Mouse (Mus musculus) gastrocnemius, postnatal 36 days (tissue): ENCODE data around the gene Neb. TPM values are rescaled to one million over a fixed set of nuclear protein-coding genes. Genes with fewer than 3 reads are reported as not detected.
"Not testable (repeated sequence)": the region's sequence is repeated elsewhere in the genome, so short reads cannot be mapped to it uniquely, and the experiment has no call there.

Experiments used
- DNase-seq, 2 experiments: peaks; one replicate each; pipeline ENCODE4 v3.0.0; 2022
- intact Hi-C: fragments of 180-260 bp; cut with DNase I; formaldehyde crosslinking; loops from one replicate; pipeline ENCODE4 v1.15.1; 2025
- microRNA-seq, 2 experiments: library from miRNA; unstranded; fragments of <30 nt; microRNA quantifications; one replicate each; pipeline ENCODE4 v1.2.0; 2021
- total RNA-seq, 2 experiments: library from RNA; stranded (reverse); gene quantifications; 2 replicates each; pipeline ENCODE4 v1.2.3; 2021

Gene Neb
- total RNA-seq, 2 experiments from 2014 or later: 5,410 to 6,385 TPM

DNA sequence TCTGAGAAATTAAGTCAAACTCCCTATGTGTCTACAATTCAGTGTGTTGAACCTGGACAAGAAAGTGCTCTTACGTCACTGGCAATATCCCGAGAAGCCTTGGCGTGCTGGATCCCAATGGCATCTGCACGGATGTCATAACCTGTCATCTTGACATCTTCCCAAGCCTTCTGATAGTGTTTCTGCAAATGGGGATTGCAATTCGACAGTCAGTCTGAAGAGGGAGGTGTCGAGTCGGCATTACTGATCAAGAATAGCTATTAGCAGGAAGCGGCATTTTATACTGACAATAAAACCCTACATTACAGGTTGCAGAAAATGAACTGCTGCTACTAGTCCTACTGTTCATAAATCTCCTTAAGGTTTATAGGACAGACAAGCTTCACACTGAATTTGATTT is 158.2 kb downstream of the Neb start:
- DNase-seq: no peak
- intact Hi-C loops: no loop called here

DNA sequence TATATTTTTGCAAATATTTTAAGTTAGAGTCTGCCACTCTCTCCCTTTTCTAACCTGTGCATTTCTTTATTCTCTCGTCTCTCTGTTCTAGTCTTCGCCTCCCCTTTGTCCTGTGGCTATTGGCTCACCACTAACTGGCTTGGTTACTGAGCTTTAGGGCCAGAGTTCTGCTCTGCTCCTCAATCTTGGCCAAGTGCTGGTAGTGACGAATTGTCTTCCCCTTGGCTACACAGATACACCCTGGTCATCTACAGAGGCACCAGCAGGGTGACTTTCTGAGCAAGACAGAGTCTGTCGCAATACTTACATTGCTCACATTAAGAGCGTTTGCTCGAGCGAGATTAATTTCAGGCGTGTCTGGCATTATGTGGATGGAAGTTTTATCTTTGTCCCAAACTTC is 162.3 kb downstream of the Neb start:
- DNase-seq: no peak
- intact Hi-C loops: no loop called here

DNA sequence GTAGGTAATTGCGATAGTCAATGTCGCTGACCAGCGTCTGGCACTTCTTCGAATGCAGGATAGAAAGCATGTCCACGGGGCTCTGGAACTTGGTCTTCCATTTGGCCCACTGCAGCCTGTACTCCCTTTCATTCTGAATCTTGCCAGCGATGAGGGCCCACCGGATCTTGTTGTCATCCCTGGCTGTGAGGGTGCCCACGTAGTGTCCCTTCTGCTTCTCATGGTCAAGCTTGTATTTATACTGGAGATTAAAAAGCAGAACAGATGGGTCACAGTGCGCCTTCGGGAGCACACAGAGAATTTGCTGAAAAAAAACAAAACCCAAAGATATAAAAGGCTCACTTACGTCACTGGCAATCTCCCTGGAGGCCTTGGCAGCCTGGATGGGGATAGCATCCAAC is 165.7 kb downstream of the Neb start:
- DNase-seq: no peak
- intact Hi-C loops: no loop called here

DNA sequence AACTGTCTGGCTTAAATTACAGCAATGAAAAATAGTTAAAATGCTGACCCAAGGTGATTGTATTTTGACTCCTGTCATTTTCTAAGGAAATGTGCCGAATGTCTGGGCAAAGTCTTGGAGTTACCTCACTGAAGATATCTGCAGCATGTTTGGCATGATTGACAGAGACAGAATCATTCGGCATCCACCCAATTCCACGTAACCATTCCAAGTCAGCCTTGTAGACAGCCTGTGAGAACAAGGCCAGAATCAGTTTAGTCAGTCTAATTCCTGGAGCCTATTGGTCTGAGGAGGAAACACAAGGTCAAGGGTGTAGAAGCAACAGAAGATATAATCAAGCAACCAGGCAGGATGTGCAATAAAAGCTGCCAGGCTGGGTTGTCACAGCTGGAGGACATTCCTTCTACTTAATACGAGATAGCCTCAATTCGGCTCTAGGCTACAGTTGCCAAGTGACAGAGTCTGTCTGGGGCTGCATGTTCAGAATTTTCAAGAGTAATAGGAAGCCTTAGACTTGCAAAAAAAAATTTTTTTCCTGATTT is 166.8 kb downstream of the Neb start:
- no peak for DNase-seq
- intact Hi-C loops: no loop called here

DNA sequence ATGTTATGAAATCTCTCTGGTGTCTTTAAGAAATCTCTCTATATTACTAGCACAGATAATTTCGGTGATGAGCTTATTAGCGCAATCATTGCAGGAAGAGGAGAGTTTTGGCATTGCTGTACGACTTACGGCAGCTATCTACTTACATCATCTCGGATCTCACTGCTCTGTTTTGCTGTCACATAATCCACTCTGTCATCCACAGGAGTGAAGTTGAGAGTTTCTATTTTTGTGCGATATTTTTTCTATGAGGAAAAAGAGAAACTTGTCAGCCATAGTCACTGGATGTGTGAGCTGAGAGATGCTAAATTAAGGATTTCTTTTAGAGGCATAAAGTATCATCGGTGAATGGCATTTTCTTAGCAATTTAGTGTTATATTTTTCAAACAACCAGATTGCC is 167.6 kb downstream of the Neb start:
- DNase-seq: no peak
- intact Hi-C loops: no loop called here

DNA sequence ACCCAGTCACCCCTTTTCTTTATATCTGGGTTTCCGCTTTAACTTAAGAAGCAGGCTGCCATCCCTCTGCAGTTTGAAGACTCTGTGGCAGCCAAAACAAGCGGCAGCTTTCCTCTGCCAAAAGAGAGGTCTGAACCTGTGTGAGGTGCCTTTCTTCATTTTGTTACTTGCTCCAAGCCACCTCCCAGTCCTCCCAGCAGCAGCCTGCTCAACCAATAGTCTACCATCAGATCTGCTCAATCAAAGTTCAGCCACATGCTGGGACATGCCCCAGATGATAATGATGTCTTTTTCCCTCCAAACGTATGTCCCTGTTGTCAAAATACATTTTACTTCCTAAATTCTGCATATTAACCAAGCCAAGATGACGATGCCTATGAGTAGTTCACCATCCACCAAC is 173.3 kb downstream of the Neb start:
- intact Hi-C loops: no loop called here

DNA sequence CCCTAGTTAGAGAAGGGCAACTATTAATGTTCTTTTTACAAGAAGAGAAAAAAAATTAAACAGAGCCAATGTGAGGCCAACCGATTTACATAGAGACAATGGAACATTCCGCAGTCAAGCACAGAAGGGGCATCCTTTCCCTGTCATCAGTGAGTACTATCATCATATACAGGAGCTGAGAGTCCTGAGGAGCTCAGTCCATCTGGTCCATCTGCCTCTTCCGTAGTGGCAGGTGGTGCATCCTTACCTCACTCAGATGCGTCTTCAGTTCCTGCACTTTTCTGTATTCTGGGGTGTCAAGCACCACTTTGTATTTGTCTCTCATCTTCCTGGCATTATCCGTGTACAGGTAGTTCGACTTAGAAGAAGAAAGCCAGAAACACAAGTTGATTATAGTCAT is 184.6 kb downstream of the Neb start:
- no peak for DNase-seq
- intact Hi-C loops: no loop called here

More for the DNA sequence above, 173.3 kb downstream of the Neb start:
- no peak for DNase-seq

DNA sequence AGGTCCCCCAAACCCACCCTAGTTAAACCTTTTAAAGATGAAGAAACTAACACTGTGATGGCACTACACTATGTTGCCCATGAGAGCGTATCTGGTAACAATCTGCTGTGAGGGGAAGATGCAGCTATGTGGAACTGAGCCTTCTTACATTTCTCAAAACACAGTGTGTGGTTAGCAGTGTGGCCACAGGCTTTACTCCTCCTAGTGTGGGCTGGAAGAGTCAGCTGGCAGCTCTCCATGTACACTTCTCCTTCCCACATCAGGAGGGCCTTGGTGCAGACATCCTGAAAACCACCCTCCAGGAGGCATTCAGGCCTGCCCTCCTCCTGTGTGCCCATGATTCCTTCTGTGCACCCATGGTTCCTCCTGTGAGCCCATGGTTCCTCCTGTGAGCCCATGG is 198.6 kb downstream of the Neb start:
- intact Hi-C loops: no loop called here
- DNase-seq: no peak

DNA sequence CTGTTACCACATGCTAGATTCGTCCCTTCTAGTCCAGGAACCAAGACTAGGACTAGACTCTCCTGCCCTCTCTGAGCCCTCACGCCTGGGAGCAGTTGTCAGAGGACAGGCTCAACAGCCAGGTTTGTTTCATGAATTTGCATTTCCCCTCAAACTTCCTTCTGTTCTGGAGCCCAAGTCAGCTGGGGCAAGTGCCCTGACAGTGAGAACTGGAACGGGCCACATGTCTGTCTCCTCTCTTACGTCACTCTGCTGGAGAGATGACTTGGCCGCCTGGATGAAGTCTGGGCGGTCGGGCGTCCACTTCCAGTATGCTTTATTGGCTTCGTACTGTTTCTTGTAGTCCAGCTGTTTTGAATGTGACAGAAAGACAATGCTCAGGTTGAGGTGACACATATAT is 200.5 kb downstream of the Neb start:
- intact Hi-C loops: no loop called here
- DNase-seq: no peak

DNA sequence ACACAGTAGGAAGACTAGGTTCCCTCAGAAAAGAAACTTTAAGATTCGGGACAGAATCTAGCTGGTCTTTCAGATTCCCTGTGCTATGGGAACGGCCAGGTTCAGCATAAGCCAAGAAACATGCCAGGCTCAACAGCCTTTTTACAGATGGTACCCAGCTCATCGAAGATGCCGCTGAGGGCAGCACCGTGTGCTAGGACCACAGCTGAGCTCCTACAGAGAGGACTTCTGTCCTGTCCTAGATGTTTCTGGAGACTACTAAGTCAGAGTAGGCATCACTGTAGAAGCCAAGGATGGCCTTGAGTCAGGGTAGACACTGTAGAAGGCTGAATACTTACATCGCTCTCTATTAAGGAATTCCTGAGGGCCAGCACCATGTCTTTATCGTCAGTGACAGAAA is 201.1 kb downstream of the Neb start:
- no peak for DNase-seq
- intact Hi-C loops: no loop called here

DNA sequence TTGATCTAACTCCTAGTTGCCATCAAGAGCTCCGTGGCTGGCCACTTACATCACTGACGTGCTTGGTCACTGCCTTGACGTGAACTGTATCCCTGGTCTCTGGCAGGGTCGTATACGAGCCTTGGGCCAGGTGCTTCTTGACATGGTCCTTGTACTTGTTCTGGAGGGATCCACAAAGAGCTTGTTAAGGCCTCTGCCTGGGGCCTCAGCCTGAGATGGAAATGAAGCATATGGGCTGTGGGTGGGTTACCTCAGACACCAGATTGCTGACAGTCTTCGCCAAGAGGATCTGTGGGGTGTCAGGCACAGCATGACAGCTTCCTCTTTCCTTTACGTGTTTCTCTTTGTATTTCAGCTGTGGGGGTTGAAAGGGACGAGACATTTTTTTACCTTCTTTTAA is 201.7 kb downstream of the Neb start:
- no peak for DNase-seq
- intact Hi-C loops: no loop called here

DNA sequence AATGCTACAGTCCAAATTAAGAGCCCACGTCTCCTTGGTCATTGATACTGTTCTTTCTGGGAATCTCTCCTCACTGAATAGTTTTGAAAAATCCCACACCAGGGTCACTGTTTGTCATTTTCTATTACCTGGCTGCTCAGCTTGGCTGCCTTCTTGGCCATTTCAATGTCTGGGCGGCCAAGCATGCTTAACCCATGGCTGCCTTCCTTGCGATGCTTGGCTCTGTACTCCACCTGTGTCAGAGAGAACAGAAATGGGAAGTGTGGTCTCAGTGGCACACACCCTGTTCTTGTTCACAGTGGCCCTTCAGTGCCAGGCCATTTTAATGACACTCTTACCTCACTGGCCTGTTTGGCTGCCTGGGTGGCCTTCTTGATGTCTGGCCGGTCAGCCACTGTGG is 203.3 kb downstream of the Neb start:
- DNase-seq: no peak
- intact Hi-C loops: no loop called here

DNA sequence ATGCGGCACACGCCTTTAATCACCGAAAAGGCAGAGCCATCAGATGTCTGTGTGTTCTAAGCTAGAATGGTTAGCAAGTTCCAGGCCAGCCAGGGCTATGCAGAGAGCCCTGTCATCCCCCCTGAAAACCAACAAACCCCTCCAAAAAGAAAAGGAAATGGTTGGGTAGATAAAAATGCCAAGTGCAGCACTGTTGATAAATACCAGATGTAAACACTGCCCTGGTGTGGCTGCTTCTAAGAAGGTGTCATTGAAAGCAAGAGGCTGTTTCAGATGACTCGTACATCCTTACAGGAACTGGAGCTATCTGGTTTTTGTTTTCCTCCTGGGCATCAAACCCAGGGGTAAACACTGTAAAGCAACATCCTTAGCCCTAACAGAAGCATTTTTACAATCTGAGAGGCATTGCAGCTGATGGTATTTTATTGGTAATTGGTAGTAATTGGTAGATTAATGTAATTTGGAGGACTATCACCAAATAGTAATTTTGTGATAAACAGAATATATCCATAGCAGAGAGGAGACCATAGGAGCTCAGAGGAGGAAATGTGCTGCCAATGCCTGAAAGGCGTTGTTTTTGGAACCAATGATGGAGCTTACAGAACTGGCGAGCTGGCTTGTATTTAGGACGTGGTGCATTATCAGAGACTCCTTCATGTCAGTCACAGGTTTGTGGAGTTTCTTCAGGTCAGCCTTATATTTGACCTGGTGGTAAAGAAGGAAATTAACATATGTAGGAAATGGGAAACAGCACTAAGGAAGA is 208.8 kb downstream of the Neb start:
- DNase-seq: no peak
- intact Hi-C loops: no loop called here

DNA sequence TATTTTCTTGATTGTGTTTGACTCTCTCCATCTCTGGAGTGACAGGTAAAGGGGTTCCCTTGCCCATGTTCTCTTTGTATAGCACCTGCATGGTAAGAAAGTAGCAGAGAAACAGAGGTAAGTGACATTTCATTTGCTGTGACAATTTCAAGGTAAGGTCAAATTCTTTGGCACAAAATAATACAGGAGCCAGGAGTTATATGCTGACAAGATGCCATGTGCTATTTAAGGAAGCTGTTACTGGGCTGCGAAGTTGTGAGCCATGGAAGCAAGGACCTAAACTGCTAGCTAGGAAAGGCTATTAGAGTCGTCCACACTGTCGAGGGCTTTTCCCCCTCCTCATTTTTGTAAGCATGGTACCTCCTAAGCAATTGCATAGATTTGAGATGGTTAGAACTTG is 225.2 kb downstream of the Neb start:
- intact Hi-C loops: no loop called here
- no peak for DNase-seq

DNA sequence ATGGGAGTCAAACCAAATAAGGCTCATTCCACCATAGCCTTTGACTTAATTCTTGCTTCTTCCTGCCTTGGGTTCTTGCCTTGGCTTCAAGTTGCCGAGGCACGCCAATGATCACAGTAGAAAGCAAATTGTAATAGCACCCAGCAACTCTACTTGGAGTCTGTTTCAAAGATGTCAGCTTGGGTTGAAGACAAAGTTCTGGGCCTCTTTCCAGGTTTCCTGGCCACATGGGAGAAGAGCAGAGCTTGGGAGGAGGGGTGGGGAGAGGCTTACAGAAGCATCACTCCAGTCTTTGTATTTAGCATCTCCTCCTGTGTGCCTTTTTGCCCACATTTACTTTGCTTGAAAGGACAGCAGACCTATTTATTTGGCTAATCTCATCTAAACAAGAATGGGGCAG is 244.9 kb downstream of the Neb start:
- intact Hi-C loops: no loop called here
- DNase-seq: peak in 1 of 2 experiments; percentile 39

DNA sequence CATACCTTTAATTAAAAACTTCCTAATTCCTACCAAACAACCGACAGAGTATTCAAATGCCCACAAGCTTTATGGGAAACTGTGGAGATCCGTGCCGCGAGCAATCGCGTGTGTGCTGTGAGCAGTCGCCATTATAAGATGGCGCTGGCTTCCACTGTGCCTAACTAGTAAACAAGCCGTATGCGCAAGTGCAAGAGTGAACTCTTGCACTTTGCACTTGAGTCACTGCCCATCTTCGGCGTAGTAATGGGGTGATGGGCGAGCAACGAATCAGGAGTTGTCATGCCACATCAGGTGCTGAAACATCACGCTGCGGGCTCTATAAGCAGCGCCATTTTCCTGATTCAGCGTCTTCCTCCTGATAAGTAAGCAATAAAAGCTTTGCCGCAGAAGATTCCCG is 246.9 kb downstream of the Neb start:
- intact Hi-C loops: not testable (repeated sequence)

DNA sequence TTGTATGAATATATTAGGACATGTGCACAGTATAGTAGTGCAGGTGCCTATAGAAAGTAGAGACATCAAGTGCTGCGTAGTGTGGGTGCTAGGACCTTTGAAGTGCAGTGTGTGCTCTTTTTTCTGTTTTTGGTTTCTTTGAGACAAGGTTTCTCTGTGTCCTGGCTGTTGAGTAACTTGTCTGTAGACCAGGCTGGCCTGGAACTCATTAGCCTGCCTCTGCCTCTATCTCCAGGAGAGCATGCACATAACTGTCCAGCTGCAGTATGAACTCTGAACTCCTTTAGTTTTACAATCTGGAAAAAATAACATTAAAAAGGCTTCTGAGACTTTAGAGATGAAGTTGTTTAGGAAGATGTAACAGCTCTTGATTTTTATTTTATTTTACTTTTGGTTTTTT is 264.2 kb downstream of the Neb start:
- no peak for DNase-seq
- intact Hi-C loops: no loop called here

More for the DNA sequence above, 246.9 kb downstream of the Neb start:
- DNase-seq: not testable (repeated sequence)

Small RNA genes lying within 50 kb of the gene (microRNA-seq; reads per million reads assigned to microRNA genes)
- gene Gm22095: 0 reads per million in 2 experiments

Other genes starting within 250 kb of the Neb start
- 10 to 100 TPM; 27.5 to 29.7 TPM for gene Arl5a, start 46.4 kb upstream of the Neb start, total RNA-seq